Mouse (Mus musculus): ENCODE results near the gene Ptpn6. TPM values are rescaled to one million over a fixed set of nuclear protein-coding genes. Genes with fewer than 3 reads are reported as not detected.
A peak's percentile ranks its signal among the peaks of the same experiment; 100 is the strongest.

The Ptpn6 gene
- polyA plus RNA-seq (2015; fragmentation: Nextera tagmentation; extraction: Ambion mirVana) = 5.6 and 21.1 TPM in 2 replicates

- H3K9me3 ChIP-seq (replicated peaks) = no peaks in the 10 kb centered on the region
- no peak within 1 kb of the TSS for H3K9ac ChIP-seq
- 0 out of 2 replicates have a peak within 1 kb of the TSS, but pooled peaks have one; percentile 13 for H3K27ac ChIP-seq
- H3K4me1 ChIP-seq (replicated peaks) = peaks cover 26% of the 10 kb centered on the region
- H3K36me3 ChIP-seq = peaks cover 8% of the 10 kb centered on the region; the same call in 1 of the 2 replicates
- no peaks in the 10 kb centered on the region for H3K27me3 ChIP-seq
- H3K4me3 ChIP-seq = no peak within 1 kb of the TSS; the same call in 1 of the 2 replicates
- ATAC-seq (replicated peaks; ENCODE audit: insufficient number of reproducible peaks, insufficient read depth, low FRiP score, low read depth) = no peak
- 33% methylated on average over 15 of the region's 15 CpGs for WGBS
- H3K4me2 ChIP-seq = peak within 1 kb of the TSS; percentile 8; the same call in 1 of the 2 replicates
Measured at GRCm38 (mm10) chr6:124738511-124739023, at the start of gene Ptpn6. Ptpn6 (minus strand) TSS chr6:124738714.

- H3K27ac ChIP-seq = no peak overlapping the region
- no peaks in the 10 kb centered on the region for H3K27me3 ChIP-seq
- H3K4me2 ChIP-seq = no peak overlapping the region
- H3K4me3 ChIP-seq = no peak overlapping the region
- H3K36me3 ChIP-seq = no peaks in the 10 kb centered on the region
- WGBS = 71% methylated on average over 10 of the region's 10 CpGs
- no peak overlapping the region for H3K9ac ChIP-seq
- no peaks in the 10 kb centered on the region for H3K9me3 ChIP-seq (replicated peaks)
- no peak for ATAC-seq (replicated peaks; ENCODE audit: insufficient number of reproducible peaks, insufficient read depth, low FRiP score, low read depth)
- H3K4me1 ChIP-seq (replicated peaks) = peaks cover 1% of the 10 kb centered on the region
Measured at GRCm38 (mm10) chr6:124787722-124788121, 49.2 kb upstream of the Ptpn6 start.

- WGBS = 55% methylated on average over 8 of the region's 8 CpGs
- Histone ChIP-seq H3K4me1 (replicated peaks) (peaks cover 7% of the 10 kb centered on the region), H3K4me2 (no peak overlapping the region), H3K4me3 (no peak overlapping the region), H3K36me3 (no peaks in the 10 kb centered on the region), H3K9me3 (replicated peaks) (no peaks in the 10 kb centered on the region), H3K27ac (no peak overlapping the region), H3K27me3 (no peaks in the 10 kb centered on the region), H3K9ac (no peak overlapping the region)
- no peak for ATAC-seq (replicated peaks; ENCODE audit: insufficient number of reproducible peaks, insufficient read depth, low FRiP score, low read depth)
Measured at GRCm38 (mm10) chr6:124786756-124787420, 48.4 kb upstream of the Ptpn6 start.

- Histone ChIP-seq H3K27me3 (peaks cover 8% of the 10 kb centered on the region; the same call in 1 of the 2 replicates), H3K4me3 (peak overlapping the region; percentile 32), H3K36me3 (no peaks in the 10 kb centered on the region), H3K4me1 (replicated peaks) (peaks cover 11% of the 10 kb centered on the region), H3K9ac (no peak overlapping the region), H3K27ac (no peak overlapping the region), H3K9me3 (replicated peaks) (no peaks in the 10 kb centered on the region), H3K4me2 (peak overlapping the region; percentile 47)
- 22% methylated on average over 6 of the region's 6 CpGs for WGBS
- peak; percentile 39; the same call in 1 of the 2 replicates for ATAC-seq (replicated peaks; ENCODE audit: insufficient number of reproducible peaks, insufficient read depth, low FRiP score, low read depth)
Measured at GRCm38 (mm10) chr6:124782436-124782835, 43.9 kb upstream of the Ptpn6 start.

- Histone ChIP-seq H3K9ac (no peak overlapping the region), H3K4me1 (replicated peaks) (peaks cover 11% of the 10 kb centered on the region), H3K27me3 (peaks cover 8% of the 10 kb centered on the region; the same call in 1 of the 2 replicates), H3K36me3 (no peaks in the 10 kb centered on the region), H3K4me2 (no peak overlapping the region), H3K4me3 (no peak overlapping the region), H3K9me3 (replicated peaks) (no peaks in the 10 kb centered on the region), H3K27ac (no peak overlapping the region)
- WGBS = 85% methylated on average over 7 of the region's 7 CpGs
- no peak for ATAC-seq (replicated peaks; ENCODE audit: insufficient number of reproducible peaks, insufficient read depth, low FRiP score, low read depth)
Measured at GRCm38 (mm10) chr6:124780917-124781316, 42.4 kb upstream of the Ptpn6 start.

- Histone ChIP-seq H3K9ac (no peak overlapping the region), H3K9me3 (replicated peaks) (no peaks in the 10 kb centered on the region), H3K4me3 (peak overlapping the region; percentile 46), H3K36me3 (no peaks in the 10 kb centered on the region), H3K27ac (no peak overlapping the region), H3K4me2 (peak overlapping the region; percentile 69), H3K27me3 (peaks cover 8% of the 10 kb centered on the region; the same call in 1 of the 2 replicates), H3K4me1 (replicated peaks) (peaks cover 11% of the 10 kb centered on the region)
- WGBS = 6% methylated on average over 10 of the region's 10 CpGs
- ATAC-seq (replicated peaks; ENCODE audit: insufficient number of reproducible peaks, insufficient read depth, low FRiP score, low read depth) = no peak
Measured at GRCm38 (mm10) chr6:124779984-124780416, 41.5 kb upstream of the Ptpn6 start.

- peaks cover 8% of the 10 kb centered on the region; the same call in 1 of the 2 replicates for H3K27me3 ChIP-seq
- H3K9me3 ChIP-seq (replicated peaks) = no peaks in the 10 kb centered on the region
- H3K4me1 ChIP-seq (replicated peaks) = peaks cover 11% of the 10 kb centered on the region
- H3K27ac ChIP-seq = no peak within 1 kb of the TSS
- H3K4me2 ChIP-seq = peak within 1 kb of the TSS; percentile 69
- ATAC-seq (replicated peaks; ENCODE audit: insufficient number of reproducible peaks, insufficient read depth, low FRiP score, low read depth) = no peak
- peak within 1 kb of the TSS; percentile 46 for H3K4me3 ChIP-seq
- 1% methylated on average over 23 of the region's 23 CpGs for WGBS
- H3K36me3 ChIP-seq = no peaks in the 10 kb centered on the region
- no peak within 1 kb of the TSS for H3K9ac ChIP-seq
Measured at GRCm38 (mm10) chr6:124779222-124779983, 40.9 kb upstream of the Ptpn6 start, which contains the start of gene Lrrc23. Lrrc23 (minus strand) TSS chr6:124779727.

- no peak for ATAC-seq (replicated peaks; ENCODE audit: insufficient number of reproducible peaks, insufficient read depth, low FRiP score, low read depth)
- 82% methylated on average over 15 of the region's 15 CpGs for WGBS
- Histone ChIP-seq H3K4me3 (no peak overlapping the region), H3K9ac (no peak overlapping the region), H3K36me3 (no peaks in the 10 kb centered on the region), H3K27me3 (peaks cover 11% of the 10 kb centered on the region; the same call in 1 of the 2 replicates), H3K27ac (no peak overlapping the region), H3K4me1 (replicated peaks) (peaks cover 28% of the 10 kb centered on the region), H3K4me2 (no peak overlapping the region), H3K9me3 (replicated peaks) (no peaks in the 10 kb centered on the region)
Measured at GRCm38 (mm10) chr6:124770511-124770910, 32.0 kb upstream of the Ptpn6 start.

- Histone ChIP-seq H3K4me1 (replicated peaks) (peaks cover 28% of the 10 kb centered on the region), H3K4me3 (peak overlapping the region; percentile 55), H3K9ac (peak overlapping the region; percentile 25), H3K27me3 (peaks cover 11% of the 10 kb centered on the region; the same call in 1 of the 2 replicates), H3K4me2 (peak overlapping the region; percentile 94), H3K36me3 (no peaks in the 10 kb centered on the region), H3K9me3 (replicated peaks) (no peaks in the 10 kb centered on the region), H3K27ac (no peak overlapping the region)
- no peak for ATAC-seq (replicated peaks; ENCODE audit: insufficient number of reproducible peaks, insufficient read depth, low FRiP score, low read depth)
- WGBS = 27% methylated on average over 7 of the region's 7 CpGs
Measured at GRCm38 (mm10) chr6:124770013-124770412, 31.5 kb upstream of the Ptpn6 start.

GRCm38 (mm10) chr6:124769101-124769765 lies 30.7 kb upstream of the Ptpn6 start, which contains the start of gene Eno2:
Eno2 (minus strand) TSS chr6:124769673.
- peak within 1 kb of the TSS; percentile 55 for H3K4me3 ChIP-seq
- ATAC-seq (replicated peaks; ENCODE audit: insufficient number of reproducible peaks, insufficient read depth, low FRiP score, low read depth) = peak; percentile 79
- peaks cover 11% of the 10 kb centered on the region; the same call in 1 of the 2 replicates for H3K27me3 ChIP-seq
- peak within 1 kb of the TSS; percentile 94 for H3K4me2 ChIP-seq
- H3K9ac ChIP-seq = peak within 1 kb of the TSS; percentile 25
- H3K27ac ChIP-seq = no peak within 1 kb of the TSS
- WGBS = under 1% methylated on average over 49 of the region's 54 CpGs
- no peaks in the 10 kb centered on the region for H3K9me3 ChIP-seq (replicated peaks)
- H3K4me1 ChIP-seq (replicated peaks) = peaks cover 28% of the 10 kb centered on the region
- no peaks in the 10 kb centered on the region for H3K36me3 ChIP-seq

Measured in heart, embryonic 15.5 days (tissue).